Mouse (Mus musculus): Measurements from ENCODE around the gene Zfp617. TPM values are rescaled to one million over a fixed set of nuclear protein-coding genes. Genes with fewer than 3 reads are reported as not detected.
A peak's percentile ranks its signal among the peaks of the same experiment; 100 is the strongest.
"Not testable (repeated sequence)": the region's sequence is repeated elsewhere in the genome, so short reads cannot be mapped to it uniquely, and the experiment has no call there.

Zfp617 gene
- total and polyA plus RNA-seq, 2 experiments, result 2.0 to 16.9 TPM

GRCm38 (mm10) chr8:71950482-71951221 is 42.2 kb downstream of the Zfp617 start, which contains the start of gene Zfp961:
Zfp961 (plus strand) TSS chr8:71951038.
- TF ChIP-seq POLR2A (IDR thresholded peaks at IDR 0.05; ENCODE audit: extremely low read depth, insufficient read depth, low read length), result peak; percentile 49
- no peak for TF ChIP-seq CTCF (IDR thresholded peaks at IDR 0.05; ENCODE audit: low read depth, low read length)
- peak within 1 kb of the TSS; percentile 93 for H3K9ac ChIP-seq (ENCODE audit: low read depth, low read length)
- peak; percentile 96 for DNase-seq (ENCODE audit: extremely low read depth, low read depth, low spot score)
- H3K27ac ChIP-seq (replicated peaks; ENCODE audit: insufficient read depth, low read depth, low read length), result peak within 1 kb of the TSS; percentile 62
- no peaks in the 10 kb centered on the region; the same call in 1 of the 2 replicates for H3K36me3 ChIP-seq (ENCODE audit: control insufficient read depth, insufficient read depth, low read length)
- no peaks in the 10 kb centered on the region for H3K27me3 ChIP-seq (ENCODE audit: control insufficient read depth, insufficient read depth, low read length)
- peaks cover 5% of the 10 kb centered on the region; the same call in 1 of the 2 replicates for H3K4me1 ChIP-seq (ENCODE audit: control insufficient read depth, insufficient read depth, low read length)
- H3K4me3 ChIP-seq (ENCODE audit: insufficient read depth, low read depth, low read length), result peak within 1 kb of the TSS; percentile 99
- H3K79me2 ChIP-seq (ENCODE audit: control insufficient read depth, insufficient read depth, low read length), result peaks cover 5% of the 10 kb centered on the region; the same call in 1 of the 2 replicates
- 3% methylated on average over 34 of the region's 34 CpGs for WGBS

DNA sequence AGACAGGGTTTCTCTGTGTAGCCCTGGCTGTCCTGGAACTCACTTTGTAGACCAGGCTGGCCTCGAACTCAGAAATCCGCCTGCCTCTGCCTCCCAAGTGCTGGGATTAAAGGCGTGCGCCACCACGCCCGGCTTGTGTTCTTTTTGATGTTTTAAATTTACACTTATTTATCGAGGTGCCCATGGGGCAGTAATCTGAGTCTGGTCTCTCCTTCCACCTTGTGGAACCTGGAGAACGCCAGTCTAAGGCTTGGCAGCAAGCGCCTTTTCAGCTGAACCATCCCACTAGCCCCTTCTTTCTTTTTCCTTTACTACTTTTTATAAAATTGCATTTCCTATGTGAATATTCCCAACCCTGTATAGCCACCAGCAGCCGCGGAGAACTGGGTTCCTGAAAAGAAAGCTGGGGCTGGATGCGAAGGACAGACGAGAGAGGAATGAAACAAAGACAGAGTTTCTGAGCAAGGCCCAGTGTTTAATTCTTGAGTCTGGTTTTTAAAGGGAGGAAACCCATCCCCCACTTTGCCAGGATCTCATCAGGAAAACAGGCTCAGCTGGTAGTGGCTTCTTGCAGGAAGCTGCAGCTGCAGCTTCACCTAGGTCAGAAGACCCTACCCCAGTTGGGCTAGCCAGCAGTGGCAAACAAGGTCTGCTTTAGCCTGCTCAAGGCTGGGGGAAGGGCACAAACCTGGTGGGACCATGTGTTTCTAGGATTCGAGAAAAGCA is 43.2 kb downstream of the Zfp617 start:
- DNase-seq (ENCODE audit: extremely low read depth, low read depth, low spot score), result no peak
- Histone ChIP-seq H3K27me3 (ENCODE audit: control insufficient read depth, insufficient read depth, low read length) (no peaks in the 10 kb centered on the region), H3K9ac (ENCODE audit: low read depth, low read length) (peak overlapping the region; percentile 10; the same call in 1 of the 2 replicates), H3K4me1 (ENCODE audit: control insufficient read depth, insufficient read depth, low read length) (peaks cover 5% of the 10 kb centered on the region; the same call in 1 of the 2 replicates), H3K36me3 (ENCODE audit: control insufficient read depth, insufficient read depth, low read length) (no peaks in the 10 kb centered on the region; the same call in 1 of the 2 replicates), H3K4me3 (ENCODE audit: insufficient read depth, low read depth, low read length) (peak overlapping the region; percentile 40), H3K79me2 (ENCODE audit: control insufficient read depth, insufficient read depth, low read length) (peaks cover 5% of the 10 kb centered on the region; the same call in 1 of the 2 replicates), H3K27ac (replicated peaks; ENCODE audit: insufficient read depth, low read depth, low read length) (no peak overlapping the region)
- TF ChIP-seq POLR2A (IDR thresholded peaks at IDR 0.05; ENCODE audit: extremely low read depth, insufficient read depth, low read length) (no peak), CTCF (IDR thresholded peaks at IDR 0.05; ENCODE audit: low read depth, low read length) (no peak)
- WGBS, result 28% methylated on average over 14 of the region's 14 CpGs

- WGBS, result 94% methylated on average over 1 of the region's 1 CpGs
- no peaks in the 10 kb centered on the region; the same call in 1 of the 2 replicates for H3K36me3 ChIP-seq (ENCODE audit: control insufficient read depth, insufficient read depth, low read length)
- H3K4me3 ChIP-seq (ENCODE audit: insufficient read depth, low read depth, low read length), result no peak overlapping the region
- DNase-seq (ENCODE audit: extremely low read depth, low read depth, low spot score), result no peak
- peaks cover 5% of the 10 kb centered on the region; the same call in 1 of the 2 replicates for H3K4me1 ChIP-seq (ENCODE audit: control insufficient read depth, insufficient read depth, low read length)
- peaks cover 5% of the 10 kb centered on the region; the same call in 1 of the 2 replicates for H3K79me2 ChIP-seq (ENCODE audit: control insufficient read depth, insufficient read depth, low read length)
- TF ChIP-seq POLR2A (IDR thresholded peaks at IDR 0.05; ENCODE audit: extremely low read depth, insufficient read depth, low read length) (no peak), CTCF (IDR thresholded peaks at IDR 0.05; ENCODE audit: low read depth, low read length) (no peak)
- no peak overlapping the region for H3K27ac ChIP-seq (replicated peaks; ENCODE audit: insufficient read depth, low read depth, low read length)
- H3K27me3 ChIP-seq (ENCODE audit: control insufficient read depth, insufficient read depth, low read length), result no peaks in the 10 kb centered on the region
- no peak overlapping the region for H3K9ac ChIP-seq (ENCODE audit: low read depth, low read length)
Measured at GRCm38 (mm10) chr8:71952489-71952888, 44.1 kb downstream of the Zfp617 start.

GRCm38 (mm10) chr8:71952961-71953700 is 44.7 kb downstream of the Zfp617 start:
- H3K36me3 ChIP-seq (ENCODE audit: control insufficient read depth, insufficient read depth, low read length); H3K79me2 ChIP-seq (ENCODE audit: control insufficient read depth, insufficient read depth, low read length); H3K9ac ChIP-seq (ENCODE audit: low read depth, low read length); H3K4me3 ChIP-seq (ENCODE audit: insufficient read depth, low read depth, low read length); DNase-seq (ENCODE audit: extremely low read depth, low read depth, low spot score); H3K27me3 ChIP-seq (ENCODE audit: control insufficient read depth, insufficient read depth, low read length); H3K27ac ChIP-seq (replicated peaks; ENCODE audit: insufficient read depth, low read depth, low read length); H3K4me1 ChIP-seq (ENCODE audit: control insufficient read depth, insufficient read depth, low read length): not testable (repeated sequence)
- 97% methylated on average over 16 of the region's 16 CpGs for WGBS

DNA sequence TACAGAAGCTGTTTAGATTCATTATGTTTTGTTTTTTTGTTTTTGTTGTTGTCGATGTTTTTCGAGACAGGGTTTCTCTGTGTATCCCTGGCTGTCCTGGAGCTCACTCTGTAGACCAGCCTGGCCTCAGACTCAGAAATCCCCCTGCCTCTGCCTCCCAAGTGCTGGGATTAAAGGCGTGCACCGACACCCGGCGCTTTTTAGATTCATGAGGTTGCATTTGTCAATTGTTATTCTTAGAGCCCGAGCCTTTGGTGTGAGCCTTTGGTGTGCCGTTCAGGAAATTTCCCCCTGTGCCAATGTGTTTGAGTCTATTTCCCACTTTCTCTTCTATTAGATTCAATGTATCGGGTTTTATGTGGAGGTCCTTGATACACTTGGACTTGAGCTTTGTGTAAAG is 46.2 kb downstream of the Zfp617 start:
- Histone ChIP-seq H3K4me3 (ENCODE audit: insufficient read depth, low read depth, low read length) (no peak overlapping the region), H3K36me3 (ENCODE audit: control insufficient read depth, insufficient read depth, low read length) (no peaks in the 10 kb centered on the region; the same call in 1 of the 2 replicates), H3K4me1 (ENCODE audit: control insufficient read depth, insufficient read depth, low read length) (peaks cover 5% of the 10 kb centered on the region; the same call in 1 of the 2 replicates), H3K27ac (replicated peaks; ENCODE audit: insufficient read depth, low read depth, low read length) (no peak overlapping the region), H3K27me3 (ENCODE audit: control insufficient read depth, insufficient read depth, low read length) (no peaks in the 10 kb centered on the region), H3K9ac (ENCODE audit: low read depth, low read length) (no peak overlapping the region), H3K79me2 (ENCODE audit: control insufficient read depth, insufficient read depth, low read length) (peaks cover 7% of the 10 kb centered on the region; the same call in 1 of the 2 replicates)
- TF ChIP-seq POLR2A (IDR thresholded peaks at IDR 0.05; ENCODE audit: extremely low read depth, insufficient read depth, low read length), result no peak
- TF ChIP-seq CTCF (IDR thresholded peaks at IDR 0.05; ENCODE audit: low read depth, low read length), result no peak
- WGBS, result 99% methylated on average over 9 of the region's 9 CpGs
- DNase-seq (ENCODE audit: extremely low read depth, low read depth, low spot score), result no peak

Measured in liver, adult 2 months (tissue).